Mouse (Mus musculus) common myeloid progenitor, adult 5-6 weeks (primary cell): ENCODE measurements at regions not wholly inside any gene's neighbourhood (a gene's known extent, or its start where the extent isn't known, plus 50 kb on each side); places are given as distances from the start of the nearest gene placed in this dataset.

Source experiments
- ATAC-seq: replicated peaks from 2 replicates; pipeline ENCODE4 v1.8.0; 2016; ENCODE audit warnings: low read depth, mild to moderate bottlenecking, moderate TSS enrichment, inconsistent platforms; ENCODE audit not compliant: poor library complexity, severe bottlenecking

- ATAC-seq, result no peak
Measured at GRCm38 (mm10) chr12:79970981-79971390, 141.8 kb downstream of the Zfp36l1 start.

- no peak for ATAC-seq
Measured at GRCm38 (mm10) chr12:79970227-79970901, 142.4 kb downstream of the Zfp36l1 start.

GRCm38 (mm10) chr12:79969346-79970226 is 143.2 kb downstream of the Zfp36l1 start:
- ATAC-seq, result no peak

- no peak for ATAC-seq
Measured at GRCm38 (mm10) chr12:79968676-79969075, 144.1 kb downstream of the Zfp36l1 start.

GRCm38 (mm10) chr12:79967491-79968255 is 145.1 kb downstream of the Zfp36l1 start:
- ATAC-seq, result no peak

GRCm38 (mm10) chr12:79966621-79967490 is 146.0 kb downstream of the Zfp36l1 start:
- no peak for ATAC-seq

- ATAC-seq, result no peak
Measured at GRCm38 (mm10) chr12:79966289-79966615, 146.6 kb downstream of the Zfp36l1 start.

- peak; percentile 57 for ATAC-seq
Measured at GRCm38 (mm10) chr12:79965471-79966288, 147.1 kb downstream of the Zfp36l1 start.

- ATAC-seq, result no peak
Measured at GRCm38 (mm10) chr12:79963443-79964025, 149.3 kb downstream of the Zfp36l1 start.

- ATAC-seq, result no peak
Measured at GRCm38 (mm10) chr12:79962649-79963236, 150.1 kb downstream of the Zfp36l1 start.

GRCm38 (mm10) chr12:79961881-79962280 is 150.9 kb downstream of the Zfp36l1 start:
- ATAC-seq, result peak; percentile 51

GRCm38 (mm10) chr12:79961076-79961475 is 151.7 kb downstream of the Zfp36l1 start:
- no peak for ATAC-seq

GRCm38 (mm10) chr12:79960446-79960845 is 152.4 kb downstream of the Zfp36l1 start:
- no peak for ATAC-seq

GRCm38 (mm10) chr12:79959540-79960305 is 153.1 kb downstream of the Zfp36l1 start:
- no peak for ATAC-seq

- no peak for ATAC-seq
Measured at GRCm38 (mm10) chr12:79957211-79957610, 155.6 kb downstream of the Zfp36l1 start.

- no peak for ATAC-seq
Measured at GRCm38 (mm10) chr12:79956351-79956750, 156.5 kb downstream of the Zfp36l1 start.

GRCm38 (mm10) chr12:79955501-79955900 is 157.3 kb downstream of the Zfp36l1 start:
- ATAC-seq, result no peak
